Mouse (Mus musculus) olfactory bulb, adult 2 months (tissue): ENCODE data around the gene Sprr2a3.

Experiments
- CTCF ChIP-seq: fragments of 200-500 bp; IDR thresholded peaks from 2 replicates; pipeline ENCODE4 v1.5.1; 2012; ENCODE audit warnings: low read depth, mild to moderate bottlenecking, low read length, moderate library complexity; ENCODE audit not compliant: insufficient read depth
- POLR2A ChIP-seq: fragments of 200-500 bp; IDR thresholded peaks from 2 replicates; pipeline ENCODE4 v1.6.1; 2012; ENCODE audit warnings: mild to moderate bottlenecking, low read depth, low read length, moderate library complexity; ENCODE audit not compliant: insufficient read depth

DNA sequence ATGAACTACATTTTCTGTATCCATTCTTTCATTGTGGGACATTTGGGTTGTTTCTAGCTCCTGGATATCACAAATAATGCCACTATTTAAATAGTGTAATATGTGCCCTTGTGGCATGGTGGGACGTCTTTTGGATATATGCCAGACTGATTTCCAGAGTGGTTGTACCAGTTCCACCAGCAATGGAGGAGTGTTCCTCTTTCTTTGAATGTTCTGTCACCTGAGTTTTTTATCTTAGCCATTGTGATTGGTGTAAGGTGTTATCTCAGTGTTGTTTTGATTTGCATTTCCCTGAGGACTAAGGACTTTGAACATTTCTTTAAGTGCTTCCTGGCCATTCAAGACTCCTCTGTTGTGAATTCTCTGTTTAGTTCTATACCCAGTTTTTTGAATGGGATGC lies 51.1 kb downstream of the Sprr2a3 start:
- no peak for TF ChIP-seq POLR2A
- TF ChIP-seq CTCF, result no peak
